ENCODE assay signal across 9 mouse cellular contexts in the genomic region with DNA sequence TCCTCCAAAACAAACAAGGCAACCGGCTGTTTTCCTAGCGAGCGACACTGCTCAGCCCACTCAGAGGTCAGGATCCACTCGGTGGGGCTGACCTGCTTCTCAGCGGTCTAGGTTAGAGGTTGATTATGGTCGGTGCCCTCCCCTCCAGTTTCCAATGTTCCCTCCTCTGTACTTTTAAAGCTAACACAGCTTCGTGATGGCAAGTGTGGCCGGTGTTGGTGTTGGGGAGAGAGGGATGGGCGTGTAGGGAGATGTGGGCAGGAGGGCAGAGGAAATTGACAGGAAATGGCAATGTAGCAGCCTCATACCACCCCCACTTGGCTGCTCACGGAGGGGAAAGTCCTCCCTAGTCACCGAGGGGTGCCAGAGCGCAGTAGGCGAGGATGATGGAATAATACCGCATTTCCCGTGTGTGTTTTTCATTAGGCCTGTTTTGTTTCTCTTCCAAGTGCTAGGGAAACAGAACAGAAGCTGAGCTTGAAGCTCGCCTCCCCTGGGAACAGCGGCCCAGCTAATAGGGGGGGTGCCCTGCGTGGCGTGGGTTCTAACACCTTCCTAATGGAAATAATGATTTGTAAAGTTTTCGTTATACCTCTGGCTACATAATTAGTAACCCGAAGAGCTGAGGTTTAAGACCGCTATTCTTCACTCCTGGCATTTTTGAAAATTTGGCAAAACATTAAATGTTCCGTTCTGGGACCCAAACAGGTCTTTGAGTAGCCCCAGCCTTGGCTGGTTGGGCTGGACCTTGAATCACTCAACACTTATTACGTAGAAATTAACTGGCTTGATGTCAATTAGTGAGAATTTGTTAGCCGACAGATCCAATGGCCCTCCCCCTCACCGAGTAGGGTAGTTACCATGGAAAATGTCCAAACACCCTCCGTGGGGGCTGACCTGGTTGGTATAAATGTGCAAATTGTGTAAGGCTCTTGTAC.
DNase-seq lines count a peak whose midpoint lies in the region; ATAC-seq and TF ChIP-seq lines count a peak whose summit lies in the region.
"Had no signal": no experiment of that assay in that cellular context is flagged by ENCODE, and none has a peak within 500 bp of the region (broad histone marks: within the 10 kb centered on the region; RNA-seq: fewer than 3 reads in every experiment).

No protein-coding gene starts in this region.

- no peaks in the 10 kb centered on the region for H3K27me3 ChIP-seq in embryonic facial prominence, embryonic 10.5 days (replicated peaks; ENCODE audit: low read depth, poor library complexity, severe bottlenecking)
- no peaks in the 10 kb centered on the region for H3K27me3 ChIP-seq in midbrain, embryonic 14.5 days (ENCODE audit: control insufficient read depth, insufficient read depth, low read length)
- no peaks in the 10 kb centered on the region for H3K27me3 ChIP-seq in liver, postnatal 0 days (ENCODE audit: insufficient read depth, low read length)
- H3K27me3 ChIP-seq: neural tube, embryonic 12.5 days had no signal

- no peak overlapping the region for H3K4me2 ChIP-seq in midbrain, embryonic 14.5 days (ENCODE audit: low read length)
- H3K4me2 ChIP-seq in liver, postnatal 0 days (ENCODE audit: low read depth, low read length): no peak overlapping the region
- H3K4me2 ChIP-seq: neural tube, embryonic 12.5 days had no signal

- H3K4me1 ChIP-seq in embryonic facial prominence, embryonic 10.5 days: peaks cover 16% of the 10 kb centered on the region
- H3K4me1 ChIP-seq in midbrain, embryonic 14.5 days (ENCODE audit: control insufficient read depth, insufficient read depth, low read length): no peaks in the 10 kb centered on the region
- no peaks in the 10 kb centered on the region for H3K4me1 ChIP-seq in liver, postnatal 0 days (ENCODE audit: insufficient read depth)

- H3K4me3 ChIP-seq in embryonic facial prominence, embryonic 10.5 days: no peak overlapping the region
- peak overlapping the region; percentile 38; the same call in 1 of the 2 replicates for H3K4me3 ChIP-seq in layer of hippocampus, adult 2 months
- no peak overlapping the region for H3K4me3 ChIP-seq in midbrain, embryonic 14.5 days (replicated peaks; ENCODE audit: low read depth, low read length)
- H3K4me3 ChIP-seq in liver, postnatal 0 days (ENCODE audit: low read depth, low read length): no peak overlapping the region
- H3K4me3 ChIP-seq: neural tube, embryonic 12.5 days had no signal

- H3K9ac ChIP-seq in midbrain, embryonic 14.5 days (replicated peaks; ENCODE audit: low read length): no peak overlapping the region
- no peak overlapping the region for H3K9ac ChIP-seq in liver, postnatal 0 days (replicated peaks)
- H3K9ac ChIP-seq: neural tube, embryonic 12.5 days had no signal

- 61% methylated on average over 27 of the region's 27 CpGs for WGBS in embryonic facial prominence, embryonic 10.5 days
- 84% methylated on average over 27 of the region's 27 CpGs for WGBS in midbrain, embryonic 14.5 days
- 72% methylated on average over 27 of the region's 27 CpGs for WGBS in liver, postnatal 0 days (ENCODE audit: insufficient replicate concordance)

- peak overlapping the region; percentile 35; the same call in 1 of the 2 replicates for H3K27ac ChIP-seq in embryonic facial prominence, embryonic 10.5 days (replicated peaks)
- H3K27ac ChIP-seq in layer of hippocampus, adult 2 months: peak overlapping the region; percentile 36; the same call in 1 of the 2 replicates
- no peak overlapping the region for H3K27ac ChIP-seq in midbrain, embryonic 14.5 days (replicated peaks; ENCODE audit: low read depth, low read length)
- no peak overlapping the region for H3K27ac ChIP-seq in liver, postnatal 0 days (ENCODE audit: low read depth)
- H3K27ac ChIP-seq: neural tube, embryonic 12.5 days had no signal

- H3K9me3 ChIP-seq in embryonic facial prominence, embryonic 10.5 days: no peaks in the 10 kb centered on the region
- no peaks in the 10 kb centered on the region for H3K9me3 ChIP-seq in midbrain, embryonic 14.5 days (ENCODE audit: control insufficient read depth, low read length)
- H3K9me3 ChIP-seq in liver, postnatal 0 days (ENCODE audit: low read length): no peaks in the 10 kb centered on the region
- H3K9me3 ChIP-seq: neural tube, embryonic 12.5 days had no signal

- TF ChIP-seq CTCF in layer of hippocampus, adult 2 months (conservative IDR thresholded peaks at IDR 0.05): no peak; the same call in 1 of the 2 replicates
- no peak for TF ChIP-seq CTCF in liver, postnatal 0 days (IDR thresholded peaks at IDR 0.05; ENCODE audit: low read depth)

- DNase-seq in adrenal gland, postnatal 10 days: peak; percentile 10
- no peak for DNase-seq in adrenal gland, postnatal 25 days
- peak; percentile 21 for DNase-seq in embryonic facial prominence, embryonic 10.5 days (ENCODE audit: low spot score)
- DNase-seq in heart, postnatal 14 days: peak; percentile 37 to 44
- DNase-seq in layer of hippocampus, adult 2 months (ENCODE audit: low spot score in 2 of 2): peak; percentile 27 to 28
- no peak for DNase-seq in midbrain, embryonic 14.5 days
- no peak for DNase-seq in thymus, postnatal 14 days
- no peak for DNase-seq in liver, postnatal 0 days

- intact Hi-C loops in heart, postnatal 14 days (cut with DNase I): no loop called here

- no peak for ATAC-seq in midbrain, embryonic 14.5 days (ENCODE audit: low FRiP score, low TSS enrichment)
- ATAC-seq in liver, postnatal 0 days: no peak

- H3K36me3 ChIP-seq in embryonic facial prominence, embryonic 10.5 days (replicated peaks): no peaks in the 10 kb centered on the region
- H3K36me3 ChIP-seq in midbrain, embryonic 14.5 days (ENCODE audit: control insufficient read depth, insufficient read depth, low read length): no peaks in the 10 kb centered on the region
- H3K36me3 ChIP-seq in liver, postnatal 0 days (replicated peaks; ENCODE audit: insufficient read depth, low read length): no peaks in the 10 kb centered on the region
- H3K36me3 ChIP-seq: neural tube, embryonic 12.5 days had no signal

- TF ChIP-seq EP300 in liver, postnatal 0 days (IDR thresholded peaks at IDR 0.05; ENCODE audit: low read depth): no peak

Comparison
In these comparisons a context has a peak if more than half of its experiments do, and no peak if none do; other contexts are left out.
1. DNase-seq: peak in adrenal gland, postnatal 10 days (single experiment), embryonic facial prominence, embryonic 10.5 days (single experiment), heart, postnatal 14 days (2 of 2) and layer of hippocampus, adult 2 months (2 of 2); none in adrenal gland, postnatal 25 days (single experiment), midbrain, embryonic 14.5 days (single experiment), thymus, postnatal 14 days (single experiment) and liver, postnatal 0 days (single experiment).
2. H3K27ac ChIP-seq: peak in embryonic facial prominence, embryonic 10.5 days (single experiment) and layer of hippocampus, adult 2 months (single experiment); none in midbrain, embryonic 14.5 days (single experiment) and liver, postnatal 0 days (single experiment).